ENCODE assay signal across 23 mouse cellular contexts in genomic region chr5:114935838-114936237, GRCm38 (mm10). TPM values are rescaled to one million over a fixed set of nuclear protein-coding genes. Genes with fewer than 3 reads are reported as not detected.
A peak's percentile ranks its signal among the peaks of the same experiment; 100 is the strongest.
DNase-seq lines count a peak whose midpoint lies in the region; ATAC-seq and TF ChIP-seq lines count a peak whose summit lies in the region.
"Had no signal": no experiment of that assay in that cellular context is flagged by ENCODE, and none has a peak within 500 bp of the region (broad histone marks: within the 10 kb centered on the region; RNA-seq: fewer than 3 reads in every experiment).

No protein-coding gene starts in this region.

- no peaks in the 10 kb centered on the region for H3K36me3 ChIP-seq in forebrain, postnatal 0 days (ENCODE audit: insufficient read depth)
- no peaks in the 10 kb centered on the region for H3K36me3 ChIP-seq in forebrain, embryonic 11.5 days (ENCODE audit: control insufficient read depth, insufficient read depth, low read length)
- no peaks in the 10 kb centered on the region for H3K36me3 ChIP-seq in hindbrain, embryonic 16.5 days (ENCODE audit: control insufficient read depth, insufficient read depth, low read length)
- H3K36me3 ChIP-seq: heart, embryonic 13.5 days had no signal

- H3K9ac ChIP-seq in forebrain, postnatal 0 days = no peak overlapping the region
- H3K9ac ChIP-seq in forebrain, embryonic 11.5 days (ENCODE audit: low read length) = no peak overlapping the region
- H3K9ac ChIP-seq in hindbrain, embryonic 16.5 days (ENCODE audit: low read depth, low read length) = no peak overlapping the region
- H3K9ac ChIP-seq: heart, embryonic 13.5 days had no signal

- no peaks in the 10 kb centered on the region; the same call in 1 of the 2 replicates for H3K9me3 ChIP-seq in forebrain, postnatal 0 days (ENCODE audit: low read length)
- H3K9me3 ChIP-seq in forebrain, embryonic 11.5 days (ENCODE audit: control insufficient read depth, low read length) = no peaks in the 10 kb centered on the region
- no peaks in the 10 kb centered on the region for H3K9me3 ChIP-seq in hindbrain, embryonic 16.5 days (ENCODE audit: control insufficient read depth, low read length)
- H3K9me3 ChIP-seq: G1E had no signal

- 9% methylated on average over 3 of the region's 3 CpGs for WGBS in forebrain, postnatal 0 days
- 28% methylated on average over 3 of the region's 3 CpGs for WGBS in forebrain, embryonic 11.5 days
- WGBS in hindbrain, embryonic 16.5 days = 12% methylated on average over 3 of the region's 3 CpGs

- H3K4me2 ChIP-seq in forebrain, postnatal 0 days (ENCODE audit: low read depth) = no peak overlapping the region
- H3K4me2 ChIP-seq in forebrain, embryonic 11.5 days (ENCODE audit: low read depth, low read length, severe bottlenecking) = no peak overlapping the region
- no peak overlapping the region for H3K4me2 ChIP-seq in hindbrain, embryonic 16.5 days (ENCODE audit: low read length)
- H3K4me2 ChIP-seq: heart, embryonic 13.5 days had no signal

- no peaks in the 10 kb centered on the region for H3K27me3 ChIP-seq in forebrain, postnatal 0 days (ENCODE audit: insufficient read depth, low read length)
- no peaks in the 10 kb centered on the region for H3K27me3 ChIP-seq in forebrain, embryonic 11.5 days (ENCODE audit: control insufficient read depth, insufficient read depth, low read length)
- H3K27me3 ChIP-seq in hindbrain, embryonic 16.5 days (replicated peaks; ENCODE audit: control insufficient read depth, insufficient read depth, low read length) = no peaks in the 10 kb centered on the region
- H3K27me3 ChIP-seq: heart, embryonic 13.5 days had no signal

- no peaks in the 10 kb centered on the region for H3K4me1 ChIP-seq in forebrain, postnatal 0 days (ENCODE audit: insufficient read depth)
- H3K4me1 ChIP-seq in forebrain, embryonic 11.5 days (replicated peaks; ENCODE audit: control insufficient read depth, insufficient read depth, low read length) = no peaks in the 10 kb centered on the region
- H3K4me1 ChIP-seq in hindbrain, embryonic 16.5 days (ENCODE audit: control insufficient read depth, insufficient read depth, low read depth, low read length) = no peaks in the 10 kb centered on the region
- H3K4me1 ChIP-seq: heart, embryonic 13.5 days had no signal

- H3K4me3 ChIP-seq in forebrain, postnatal 0 days (ENCODE audit: low read depth, low read length) = no peak overlapping the region
- no peak overlapping the region for H3K4me3 ChIP-seq in forebrain, embryonic 11.5 days (ENCODE audit: low read depth, low read length)
- no peak overlapping the region for H3K4me3 ChIP-seq in hindbrain, embryonic 16.5 days (ENCODE audit: low read length)
- no peak overlapping the region for H3K4me3 ChIP-seq in layer of hippocampus, adult 2 months
- H3K4me3 ChIP-seq: gastrocnemius, adult 2 months; heart, embryonic 13.5 days; myocyte had no signal

- ATAC-seq in forebrain, postnatal 0 days = 0 out of 2 replicates have a peak, but pooled peaks have one; percentile 18
- no peak for ATAC-seq in forebrain, embryonic 11.5 days (replicated peaks; ENCODE audit: low FRiP score)
- ATAC-seq in hindbrain, embryonic 16.5 days = 0 out of 2 replicates have a peak, but pooled peaks have one; percentile 40
- ATAC-seq: intestine, embryonic 16.5 days had no signal

- TF ChIP-seq CTCF in forebrain, postnatal 0 days (IDR thresholded peaks at IDR 0.05; ENCODE audit: low read depth) = no peak
- no peak for TF ChIP-seq CTCF in layer of hippocampus, adult 2 months (conservative IDR thresholded peaks at IDR 0.05)

- peak; percentile 28 for DNase-seq in forebrain, postnatal 0 days
- no peak for DNase-seq in forebrain, embryonic 11.5 days (ENCODE audit: low spot score)
- DNase-seq in A20 (ENCODE audit: low read depth, low spot score) (peak; percentile 52), R1 (ENCODE audit: low read depth, low spot score) (peak; percentile 74)
- DNase-seq in layer of hippocampus, adult 2 months (ENCODE audit: low spot score in 2 of 2) = no peak
- no peak for DNase-seq in adrenal gland, adult 8-10 months
- DNase-seq: adrenal gland, postnatal 14 days; cerebellum, adult 2 months; gastrocnemius, adult 2 months; heart, adult 11 months; heart, postnatal 36 days; lung, postnatal 10 days; right cerebral cortex, adult 18-20 months; thymus, adult 18-20 months had no signal

- H3K27ac ChIP-seq in forebrain, postnatal 0 days (ENCODE audit: low read depth, low read length) = no peak overlapping the region
- H3K27ac ChIP-seq in forebrain, embryonic 11.5 days (ENCODE audit: low read depth, low read length) = no peak overlapping the region
- no peak overlapping the region for H3K27ac ChIP-seq in hindbrain, embryonic 16.5 days (ENCODE audit: low read depth, low read length)
- H3K27ac ChIP-seq in layer of hippocampus, adult 2 months = no peak overlapping the region
- H3K27ac ChIP-seq: gastrocnemius, adult 2 months; heart, embryonic 13.5 days had no signal

RNA-seq across cellular contexts. Expression of gene 2210016L21Rik, which starts 6.1 kb away (rescaled TPM):
- 81.0 and 86.0 TPM in 2 replicates for total RNA-seq in forebrain, postnatal 0 days (2014; rRNA removed)
- 167 and 170 TPM in 2 replicates for polyA plus RNA-seq in forebrain, postnatal 0 days (2015; fragmentation: Nextera tagmentation; extraction: Ambion mirVana)
- 49.8 and 51.5 TPM in 2 replicates for polyA plus RNA-seq in forebrain, embryonic 11.5 days (2014; fragmentation: Nextera tagmentation; extraction: Ambion mirVana)
- 125 and 142 TPM in 2 replicates for polyA plus RNA-seq in hindbrain, embryonic 16.5 days (2015; fragmentation: Nextera tagmentation; extraction: Ambion mirVana)
- 100 to 1,000 TPM; 184 to 196 TPM for total RNA-seq in layer of hippocampus, adult 2 months (2021)
- total RNA-seq in adrenal gland, adult 8-10 months (2022) = 10 to 100 TPM; 46.4 to 59.2 (median 54.2) TPM

RNA-seq across cellular contexts. Expression of gene Oasl1, which starts 12.8 kb away (rescaled TPM):
- total RNA-seq in forebrain, postnatal 0 days (2014; rRNA removed) = 0.54 and 1.7 TPM in 2 replicates
- polyA plus RNA-seq in forebrain, postnatal 0 days (2015; fragmentation: Nextera tagmentation; extraction: Ambion mirVana) = 0.38 and 0.73 TPM in 2 replicates
- 0.20 TPM in 1 of 2 replicates, not detected in the other for polyA plus RNA-seq in forebrain, embryonic 11.5 days (2014; fragmentation: Nextera tagmentation; extraction: Ambion mirVana)
- polyA plus RNA-seq in hindbrain, embryonic 16.5 days (2015; fragmentation: Nextera tagmentation; extraction: Ambion mirVana) = 0.26 and 0.31 TPM in 2 replicates
- not detected for total RNA-seq in layer of hippocampus, adult 2 months (2021)
- 1 to 10 TPM; 1.7 to 2.4 (median 2.0) TPM for total RNA-seq in adrenal gland, adult 8-10 months (2022)

RNA-seq across cellular contexts. Expression of gene Hnf1a, which starts 35.1 kb away (rescaled TPM):
- total RNA-seq in forebrain, postnatal 0 days (2014; rRNA removed) = not detected in 2 replicates
- polyA plus RNA-seq in forebrain, postnatal 0 days (2015; fragmentation: Nextera tagmentation; extraction: Ambion mirVana) = not detected in 2 replicates
- not detected in 2 replicates for polyA plus RNA-seq in forebrain, embryonic 11.5 days (2014; fragmentation: Nextera tagmentation; extraction: Ambion mirVana)
- polyA plus RNA-seq in hindbrain, embryonic 16.5 days (2015; fragmentation: Nextera tagmentation; extraction: Ambion mirVana) = not detected in 2 replicates
- total RNA-seq in layer of hippocampus, adult 2 months (2021) = not detected
- total RNA-seq in adrenal gland, adult 8-10 months (2022) = not detected
- total RNA-seq: common myeloid progenitor, adult 5-6 weeks; gastrocnemius, adult 2 months; heart, postnatal 36 days; layer of hippocampus, adult 8-10 months; left cerebral cortex, adult 8-10 months; megakaryocyte, adult 5-6 weeks had no signal
- polyA plus RNA-seq: G1E, myocyte had no signal

RNA-seq across cellular contexts. Expression of gene Oasl2, which starts 39.1 kb away (rescaled TPM):
- total RNA-seq in forebrain, postnatal 0 days (2014; rRNA removed) = 4.2 and 7.0 TPM in 2 replicates
- polyA plus RNA-seq in forebrain, postnatal 0 days (2015; fragmentation: Nextera tagmentation; extraction: Ambion mirVana) = 4.2 and 4.8 TPM in 2 replicates
- 1.4 and 1.5 TPM in 2 replicates for polyA plus RNA-seq in forebrain, embryonic 11.5 days (2014; fragmentation: Nextera tagmentation; extraction: Ambion mirVana)
- 4.9 and 5.3 TPM in 2 replicates for polyA plus RNA-seq in hindbrain, embryonic 16.5 days (2015; fragmentation: Nextera tagmentation; extraction: Ambion mirVana)
- 1 to 10 TPM; 2.2 to 2.9 TPM for total RNA-seq in layer of hippocampus, adult 2 months (2021)
- total RNA-seq in adrenal gland, adult 8-10 months (2022) = 10 to 100 TPM; 12.0 to 16.8 (median 14.4) TPM
- polyA plus RNA-seq: G1E had no signal

Comparison
In these comparisons a context has a peak if more than half of its experiments do, and no peak if none do; other contexts are left out.
1. DNase-seq: peak in forebrain, postnatal 0 days (single experiment), A20 (single experiment) and R1 (single experiment); none in forebrain, embryonic 11.5 days (single experiment), layer of hippocampus, adult 2 months (0 of 2) and adrenal gland, adult 8-10 months (single experiment).